Mouse (Mus musculus): ENCODE measurements around the gene Sdc3. TPM values are rescaled to one million over a fixed set of nuclear protein-coding genes. Genes with fewer than 3 reads are reported as not detected.

Sdc3 gene
- polyA plus RNA-seq, 1 experiment = 36.9 TPM

Other genes starting within 250 kb of the Sdc3 start
- 4.1 and 8.0 TPM in 2 replicates for gene Nkain1, start 218.4 kb upstream of the Sdc3 start, polyA plus RNA-seq (2012; rRNA removed)
- gene Pum1, start 129.2 kb upstream of the Sdc3 start, polyA plus RNA-seq (2012; rRNA removed) = 47.1 and 47.3 TPM in 2 replicates
- gene Laptm5, start 120.6 kb downstream of the Sdc3 start, polyA plus RNA-seq (2012; rRNA removed) = 84.9 and 106 TPM in 2 replicates
- gene Matn1, start 151.8 kb downstream of the Sdc3 start, polyA plus RNA-seq (2012; rRNA removed) = not detected in 2 replicates

Measured in gonadal fat pad, adult 2 months (tissue).